Mouse (Mus musculus): ENCODE measurements around the gene Gm20388.
A peak's percentile ranks its signal among the peaks of the same experiment; 100 is the strongest.

Gene Gm20388

DNA sequence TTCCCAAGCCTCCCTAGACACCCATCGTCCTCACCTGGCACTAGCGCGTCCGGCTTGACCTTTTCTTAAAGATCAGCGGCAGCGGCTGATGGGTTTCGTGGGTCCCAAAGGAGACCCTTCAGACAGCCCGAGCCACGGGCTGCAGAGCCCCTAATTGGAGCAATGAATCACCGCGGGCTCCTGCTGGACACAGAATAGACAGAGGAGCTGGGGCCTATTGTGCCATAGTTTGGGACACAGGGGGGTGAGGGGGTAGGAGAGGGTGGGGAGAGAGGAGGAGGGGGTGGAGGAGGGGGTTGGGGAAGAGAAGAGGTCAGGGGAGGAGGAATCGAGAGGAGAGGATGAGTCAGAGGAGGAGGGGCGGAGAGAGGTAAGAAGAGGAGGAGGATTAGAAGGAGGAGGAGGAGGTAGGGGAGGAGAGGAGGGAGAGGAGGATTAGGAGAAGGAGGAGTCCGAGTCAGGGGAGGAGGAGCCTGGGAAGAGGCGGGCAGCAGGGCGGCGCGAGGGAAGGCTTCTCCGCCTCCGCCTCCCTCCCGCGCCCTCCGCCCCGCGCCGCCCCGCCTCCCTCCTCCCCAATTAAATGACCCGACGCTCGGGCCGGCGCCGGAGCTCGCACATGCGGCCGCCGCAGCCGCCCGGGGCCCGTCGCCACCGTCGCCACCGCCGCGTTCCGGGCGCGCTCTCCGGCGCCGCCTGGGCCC lies 317.4 kb downstream of the Gm20388 start, which contains the start of gene Gse1:
Gene Gse1 (plus strand): TSS at position 566 of the 701 bp plus-strand sequence.
- peak; percentile 69 to 84 for DNase-seq (ENCODE audit: low spot score in 2 of 2)

DNA sequence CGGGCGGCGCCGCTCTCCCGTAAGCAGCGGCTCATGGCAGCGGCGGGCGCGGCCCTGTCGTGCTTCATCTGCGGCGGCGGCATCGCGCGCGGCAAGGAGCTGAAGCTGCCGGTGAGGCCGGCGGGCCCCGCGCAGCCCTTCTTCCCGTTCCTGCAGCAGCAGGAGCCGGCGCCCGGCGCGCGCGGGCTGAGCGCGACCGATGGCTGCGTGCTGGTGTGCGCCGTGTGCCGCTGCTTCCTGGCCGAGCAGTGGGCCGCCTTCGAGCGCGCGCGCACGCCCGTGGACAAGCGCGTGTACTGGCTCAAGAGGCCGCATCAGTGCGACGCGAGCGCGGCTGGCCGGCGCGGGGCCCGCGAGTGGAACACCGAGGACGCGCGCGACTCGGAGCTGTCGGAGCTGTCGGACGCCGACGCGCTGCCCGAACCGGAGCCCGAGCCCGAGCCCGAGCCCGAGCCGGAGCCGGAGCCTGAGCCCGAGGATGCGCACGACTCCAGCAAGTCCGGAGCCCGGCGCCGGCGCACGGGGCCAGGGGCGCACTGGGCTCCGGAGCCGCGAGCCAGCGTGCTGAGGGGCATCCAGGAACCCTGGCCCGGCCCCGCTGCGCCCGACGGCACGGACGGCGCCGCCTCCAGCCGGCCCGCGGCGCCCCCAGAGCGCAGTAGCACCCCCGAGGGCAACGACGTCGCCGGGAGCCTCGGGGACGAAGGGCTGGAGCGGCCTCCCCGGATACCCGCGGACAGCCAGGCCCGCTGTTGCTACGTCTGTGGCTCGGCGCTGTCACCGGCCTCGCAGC lies 318.3 kb downstream of the Gm20388 start:
- DNase-seq (ENCODE audit: low spot score in 2 of 2), result no peak

DNA sequence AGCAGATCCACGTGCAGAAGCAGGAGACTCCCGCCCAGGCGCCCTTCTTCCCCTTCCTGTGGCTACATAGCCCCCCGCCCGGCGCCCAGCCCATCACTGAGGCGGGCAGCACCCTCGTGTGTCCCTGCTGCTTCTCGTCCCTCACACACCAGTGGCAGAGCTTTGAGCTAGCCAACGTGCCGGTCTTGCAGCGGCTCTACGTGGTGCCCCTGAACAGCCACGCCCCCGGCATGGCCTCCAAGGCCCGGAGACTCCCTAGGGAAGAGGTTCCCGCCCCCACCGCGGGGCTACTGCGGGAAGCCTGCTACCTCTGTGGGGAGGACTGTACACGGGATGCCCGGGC lies 318.9 kb downstream of the Gm20388 start:
- DNase-seq (ENCODE audit: low spot score in 2 of 2), result no peak

DNA sequence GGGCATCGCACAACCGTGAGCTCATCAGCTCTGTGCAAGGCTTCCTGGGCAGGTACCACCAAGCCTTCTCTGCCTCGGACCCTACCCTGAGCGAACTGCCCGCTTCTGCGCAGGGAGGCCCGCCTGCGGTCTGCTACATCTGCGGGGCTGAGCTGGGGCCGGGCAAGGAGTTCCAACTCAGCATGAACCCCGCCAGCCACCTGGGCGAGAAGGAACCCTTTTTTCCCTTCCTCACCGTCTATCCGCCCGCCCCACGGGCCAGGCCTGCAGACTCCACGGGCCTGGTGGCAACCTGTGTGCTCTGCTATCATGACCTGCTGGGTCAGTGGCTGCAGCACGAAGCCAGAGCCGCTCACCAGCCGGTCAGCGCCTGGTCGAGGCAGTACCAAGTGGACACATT lies 319.4 kb downstream of the Gm20388 start:
- no peak for DNase-seq (ENCODE audit: low spot score in 2 of 2)

DNA sequence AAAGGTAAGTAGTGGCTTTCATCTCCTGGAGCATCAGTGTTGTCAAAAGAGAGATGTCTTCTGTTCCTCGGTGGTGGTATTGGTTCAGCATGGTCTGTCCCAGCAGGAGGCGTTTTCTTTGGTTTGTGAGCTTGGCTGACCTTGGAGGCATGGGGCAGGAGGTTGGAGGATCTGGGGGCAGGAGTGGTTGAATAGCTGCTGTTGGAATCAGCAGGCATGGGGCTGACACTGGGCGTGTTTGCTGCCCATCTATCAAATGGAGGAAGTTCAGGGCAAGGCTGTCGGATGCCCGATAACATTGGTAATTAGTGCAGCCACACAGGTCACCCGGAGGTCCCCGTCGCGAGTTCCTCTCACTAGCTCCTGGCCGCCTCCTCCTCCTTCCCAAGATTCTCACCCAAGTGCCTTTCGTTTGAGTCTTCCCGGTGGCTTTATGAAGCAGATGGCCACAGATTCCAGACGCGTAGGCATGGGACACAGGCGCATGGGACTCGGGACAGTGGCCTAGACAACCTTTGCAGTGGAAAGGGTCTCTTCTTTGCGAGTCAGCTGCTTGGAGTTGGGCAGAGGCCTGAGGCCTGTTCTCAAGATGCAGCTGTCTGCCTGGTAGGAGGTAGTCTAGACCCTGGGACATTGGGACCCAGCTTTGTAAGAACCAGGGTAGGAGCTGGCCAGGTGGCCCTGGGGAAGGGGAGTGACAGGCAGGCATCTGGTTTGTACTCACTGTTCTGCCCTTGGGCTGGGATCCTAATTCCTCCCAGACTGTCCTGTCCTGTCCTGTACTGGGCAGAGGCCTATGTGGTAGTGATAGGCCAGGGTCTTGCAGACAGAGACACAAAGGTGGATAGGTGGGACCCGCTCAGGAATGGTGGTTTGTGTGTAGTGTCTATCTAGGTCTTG lies 320.3 kb downstream of the Gm20388 start:
- DNase-seq (ENCODE audit: low spot score in 2 of 2), result no peak

DNA sequence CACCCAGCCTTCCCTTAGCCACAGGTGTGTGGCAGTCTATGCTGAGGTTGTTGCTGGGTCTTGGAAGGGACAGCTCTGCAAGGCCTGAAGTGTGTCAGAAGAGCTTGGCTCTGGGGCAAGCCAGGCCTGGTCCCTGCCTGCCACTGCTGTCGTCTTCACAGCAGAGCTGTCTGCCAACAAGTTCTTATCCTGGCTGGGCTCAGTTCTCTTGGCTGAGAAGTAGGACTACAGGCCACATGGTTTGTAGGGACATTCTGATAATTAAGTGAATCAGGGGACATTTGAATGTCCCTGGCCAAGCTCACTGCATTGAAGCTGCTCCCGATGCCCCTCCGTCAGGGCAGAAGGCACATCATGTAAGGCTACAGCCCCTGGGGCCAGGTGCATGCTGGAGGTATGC lies 321.2 kb downstream of the Gm20388 start:
- DNase-seq (ENCODE audit: low spot score in 2 of 2), result peak; percentile 73 to 79

DNA sequence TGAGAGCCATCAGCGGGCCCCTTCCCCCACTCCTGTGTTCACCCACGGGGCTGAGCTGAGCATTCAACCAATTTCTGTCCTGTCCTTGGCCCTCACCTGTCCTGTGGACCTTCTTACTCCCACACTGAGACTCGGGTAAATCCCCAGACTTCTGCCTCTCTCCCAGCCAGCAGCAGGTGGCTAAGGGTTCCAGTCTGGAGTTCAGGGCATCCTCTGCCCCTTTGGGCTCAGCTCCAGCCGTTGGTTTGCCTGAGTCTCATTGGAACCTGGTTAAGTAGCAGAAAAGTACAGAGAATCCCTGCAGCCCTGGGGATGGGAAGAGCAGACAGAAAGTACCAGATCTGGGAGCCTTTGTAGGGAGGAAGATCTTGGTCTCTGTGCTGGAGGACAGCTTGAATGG lies 321.8 kb downstream of the Gm20388 start:
- DNase-seq (ENCODE audit: low spot score in 2 of 2), result no peak

DNA sequence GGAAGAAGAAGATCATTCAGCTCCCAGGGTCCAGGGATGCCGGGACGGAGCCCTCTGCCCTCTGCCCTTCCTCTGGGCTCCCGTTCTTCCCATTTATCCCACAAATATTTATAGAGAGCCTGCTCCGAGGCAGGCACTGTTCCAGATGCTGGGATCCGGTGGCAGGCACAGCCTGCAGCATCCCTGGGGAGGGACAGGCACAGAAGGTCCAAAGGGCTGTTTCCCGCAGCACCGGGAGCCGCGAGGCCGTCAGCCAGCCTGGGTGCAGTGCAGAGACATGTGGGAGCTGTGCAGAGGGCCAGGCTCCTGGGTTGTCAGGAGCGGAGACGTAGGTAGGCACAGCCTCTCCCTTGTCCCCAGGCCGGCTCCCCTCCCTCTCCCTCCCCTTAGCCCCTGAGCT lies 322.3 kb downstream of the Gm20388 start:
- no peak for DNase-seq (ENCODE audit: low spot score in 2 of 2)

DNA sequence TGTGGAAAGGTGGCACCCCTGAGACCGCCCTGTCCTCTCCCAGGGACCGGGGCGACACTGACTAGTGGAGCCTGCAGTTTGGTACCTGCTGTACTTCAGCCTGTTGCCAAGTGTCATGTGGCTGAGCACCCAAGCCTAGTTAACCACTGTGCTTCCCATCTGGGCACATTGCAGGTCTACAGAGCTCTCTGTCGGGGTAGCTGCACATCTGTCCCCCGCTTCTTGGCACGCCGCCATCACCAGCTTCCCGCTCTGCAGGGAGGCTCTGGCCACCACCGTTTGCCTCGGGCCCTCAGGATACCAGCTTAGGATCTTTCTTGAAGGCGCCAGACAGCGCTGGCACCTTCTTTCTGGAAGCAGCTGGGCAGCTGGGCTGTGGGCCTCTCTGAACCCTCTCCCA lies 323.8 kb downstream of the Gm20388 start:
- no peak for DNase-seq (ENCODE audit: low spot score in 2 of 2)

DNA sequence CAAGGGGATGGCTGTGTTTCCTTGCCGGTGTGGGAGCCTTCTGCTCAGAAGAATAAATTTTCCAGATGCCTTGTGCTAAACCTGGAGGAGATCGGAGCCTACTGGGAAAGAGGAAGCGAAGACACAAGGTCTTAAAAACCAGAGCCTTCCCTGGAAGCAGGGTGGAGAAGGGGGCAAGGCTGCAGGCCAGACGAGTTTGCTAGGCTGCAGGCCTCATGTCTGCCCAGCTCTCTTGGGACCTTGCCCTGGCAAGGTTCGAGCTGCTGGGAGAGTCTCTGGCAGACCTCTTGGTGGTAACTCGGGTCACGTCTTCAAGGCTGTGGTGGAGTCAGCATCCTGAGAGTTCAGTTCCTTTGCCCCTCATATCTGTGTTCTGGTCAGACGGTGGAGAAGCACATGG lies 324.2 kb downstream of the Gm20388 start:
- no peak for DNase-seq (ENCODE audit: low spot score in 2 of 2)

DNA sequence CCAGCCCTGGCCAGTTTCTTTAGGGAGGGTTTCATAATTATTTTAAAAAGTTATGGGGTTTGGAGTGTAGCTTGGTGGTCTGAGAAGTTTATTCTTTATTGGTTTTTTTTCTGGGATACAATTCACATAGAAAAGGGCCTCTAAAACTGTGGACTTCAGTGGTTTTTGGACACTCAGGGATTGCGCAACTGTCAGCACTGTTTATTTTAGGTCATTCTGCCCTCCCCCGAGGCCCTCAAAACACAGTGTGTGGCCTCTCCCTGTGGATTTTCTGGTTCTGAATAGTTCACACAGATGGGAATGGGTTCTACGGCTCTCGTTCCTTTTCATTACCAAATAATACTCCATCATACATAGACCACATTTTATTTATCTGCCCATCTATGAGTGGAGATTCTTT lies 332.6 kb downstream of the Gm20388 start:
- no peak for DNase-seq (ENCODE audit: low spot score in 2 of 2)

DNA sequence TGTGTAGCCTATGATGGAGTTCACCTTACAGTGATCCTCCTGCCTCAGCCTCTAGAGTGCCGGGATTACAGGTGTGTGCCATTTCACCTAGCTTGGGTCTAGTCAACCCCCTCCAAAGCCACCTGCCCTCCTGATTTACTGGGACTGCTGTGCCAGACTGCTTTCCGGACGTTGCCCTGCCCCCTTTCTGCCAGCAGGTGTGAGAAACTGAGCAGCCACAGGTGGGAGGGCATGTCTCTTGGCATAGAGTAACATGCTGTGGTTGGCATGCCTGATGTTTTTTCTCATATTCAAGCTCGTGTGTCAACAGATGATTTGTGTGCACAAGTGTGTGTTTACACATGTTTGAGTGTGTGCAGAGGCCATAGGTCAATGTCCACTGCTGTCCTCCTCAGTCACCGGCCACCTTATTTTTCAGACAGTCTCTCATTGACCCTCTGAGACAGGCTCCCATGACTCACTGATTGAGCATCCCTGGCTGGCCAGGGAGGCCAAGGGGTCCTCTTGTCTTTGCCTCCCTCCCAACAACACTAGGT lies 333.3 kb downstream of the Gm20388 start:
- DNase-seq (ENCODE audit: low spot score in 2 of 2), result no peak

DNA sequence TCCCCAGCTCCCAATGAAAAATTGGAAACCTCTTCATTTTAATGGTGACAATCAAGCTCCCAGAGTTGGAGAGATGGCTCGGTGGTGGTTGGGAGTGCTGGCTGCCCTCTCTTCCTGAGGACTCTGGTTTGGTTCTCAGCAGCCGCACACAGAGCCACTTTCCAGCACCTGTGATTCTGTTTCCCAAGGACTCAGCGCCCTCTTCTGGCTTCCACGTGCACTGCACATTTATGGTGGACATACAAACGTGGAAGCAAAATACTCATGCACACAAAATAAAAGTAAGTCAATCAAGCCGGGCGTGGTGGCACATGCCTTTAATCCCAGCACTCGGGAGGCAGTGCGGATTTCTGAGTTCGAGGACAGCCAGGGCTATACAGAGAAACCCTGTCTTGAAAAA lies 333.9 kb downstream of the Gm20388 start:
- no peak for DNase-seq (ENCODE audit: low spot score in 2 of 2)

DNA sequence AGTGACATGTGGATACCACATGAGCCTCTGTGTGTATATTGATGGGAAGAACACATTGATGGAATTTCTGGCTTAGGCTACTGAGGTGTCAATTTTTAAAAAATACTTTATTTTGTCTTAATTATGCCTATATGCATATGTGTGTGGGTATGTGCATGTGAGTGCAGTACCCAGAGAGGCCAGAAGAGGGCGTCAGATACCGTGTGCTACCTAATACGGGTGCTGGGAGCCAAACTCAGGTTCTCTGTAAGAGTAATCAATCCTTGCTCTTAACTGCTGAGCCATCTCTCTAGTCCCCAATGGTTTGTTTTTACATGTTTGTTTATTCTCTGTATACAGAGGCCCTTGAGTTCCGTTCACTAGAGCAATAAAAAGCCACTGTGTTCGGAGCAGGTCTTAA lies 337.0 kb downstream of the Gm20388 start:
- DNase-seq (ENCODE audit: low spot score in 2 of 2), result no peak

DNA sequence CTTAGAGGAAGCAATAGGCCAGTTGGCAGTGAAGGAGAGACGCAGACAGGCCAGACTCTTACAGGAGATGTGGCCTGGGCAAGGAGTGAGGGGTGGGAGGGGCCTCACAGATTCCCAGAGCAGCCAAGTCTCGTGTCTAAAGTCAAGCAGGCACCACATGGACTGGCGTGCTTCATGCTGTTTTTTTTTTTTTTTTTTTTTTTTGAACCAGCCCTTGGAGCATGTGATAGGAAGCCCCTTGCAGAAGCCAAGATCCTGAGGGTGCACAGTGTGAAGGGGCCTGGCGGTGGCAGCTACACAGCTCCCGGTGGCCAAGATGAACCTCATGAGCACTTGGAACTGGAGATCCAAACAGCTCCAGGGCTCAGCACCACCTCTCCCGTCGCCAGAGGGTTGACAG lies 337.4 kb downstream of the Gm20388 start:
- no peak for DNase-seq (ENCODE audit: low spot score in 2 of 2)

DNA sequence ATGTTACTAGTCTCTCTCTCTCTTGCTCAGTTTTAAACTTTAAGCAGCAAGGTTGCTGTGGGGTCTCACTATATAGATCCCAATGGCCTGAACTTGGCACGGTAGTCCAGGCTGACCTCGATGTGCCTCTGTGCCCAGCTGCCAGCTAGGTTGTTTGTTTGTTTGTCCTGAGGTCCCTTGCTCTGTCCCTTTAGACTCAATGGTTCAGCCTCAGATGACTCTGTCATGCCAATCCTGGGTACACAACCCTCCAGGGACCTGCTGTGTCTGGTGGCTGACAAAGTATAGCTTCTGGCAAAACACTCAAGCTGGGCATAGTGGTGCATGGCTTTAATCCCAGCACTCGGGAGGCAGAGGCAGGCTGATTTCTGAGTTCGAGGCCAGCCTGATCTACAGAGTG lies 337.8 kb downstream of the Gm20388 start:
- no peak for DNase-seq (ENCODE audit: low spot score in 2 of 2)

DNA sequence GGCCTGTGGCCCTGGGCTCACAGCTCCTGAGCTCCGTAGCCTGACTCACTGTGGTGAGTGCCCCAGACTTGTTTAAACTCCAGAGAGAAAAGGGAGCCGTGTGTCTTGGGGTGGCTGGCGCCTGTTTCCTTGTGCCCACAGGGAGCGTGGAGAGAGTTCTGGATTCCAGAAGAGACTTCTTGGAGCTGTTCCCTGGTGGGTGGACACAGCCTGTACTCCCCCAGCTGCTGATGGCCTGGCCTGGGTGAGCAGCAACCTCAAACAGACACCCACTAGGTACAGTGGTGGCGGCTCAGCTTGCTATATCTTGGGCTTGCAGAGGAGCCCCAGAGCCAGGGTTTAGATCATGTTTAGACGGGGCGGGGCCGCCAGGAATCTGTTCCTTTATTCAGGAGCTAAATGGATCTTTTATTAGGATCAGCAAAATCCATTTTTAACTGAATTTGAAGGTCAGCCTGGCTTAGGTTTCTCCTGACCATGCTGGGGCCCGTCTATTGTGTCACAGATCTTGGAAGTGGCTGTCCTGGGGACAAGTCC lies 339.2 kb downstream of the Gm20388 start:
- DNase-seq (ENCODE audit: low spot score in 2 of 2), result no peak

DNA sequence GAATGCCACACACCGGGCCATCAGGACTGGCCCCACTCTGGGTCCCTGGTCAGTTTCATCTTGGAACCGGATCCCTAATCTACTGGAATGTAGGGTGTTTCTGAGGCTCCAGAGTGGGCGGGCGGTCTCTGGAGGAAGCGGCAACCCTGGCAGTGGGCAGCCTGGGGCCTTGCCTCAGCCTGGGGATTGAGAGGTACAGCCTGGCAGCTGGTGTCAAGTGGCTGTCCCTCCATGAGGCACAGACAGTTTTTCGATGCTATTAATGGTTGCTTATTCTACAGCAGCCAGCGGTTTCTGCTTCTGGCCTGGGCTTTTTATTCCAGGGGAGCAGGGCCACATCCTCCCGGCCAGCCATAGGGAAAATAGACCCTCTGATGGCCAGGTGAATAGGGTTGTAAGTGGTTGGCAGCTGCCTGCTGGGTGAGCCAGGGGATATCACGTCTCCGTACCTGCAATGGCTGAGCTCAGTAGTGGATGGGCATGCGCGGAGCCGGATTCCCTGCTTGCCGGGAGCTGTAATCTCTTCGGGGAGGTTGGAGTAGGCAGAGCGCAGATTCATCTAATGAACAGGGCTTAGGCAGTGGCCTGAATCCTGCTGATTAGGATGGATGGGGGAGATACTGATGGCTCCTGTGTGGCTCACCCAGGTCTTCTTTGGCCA lies 340.2 kb downstream of the Gm20388 start:
- DNase-seq (ENCODE audit: low spot score in 2 of 2), result peak in 1 of 2 experiments; percentile 14

DNA sequence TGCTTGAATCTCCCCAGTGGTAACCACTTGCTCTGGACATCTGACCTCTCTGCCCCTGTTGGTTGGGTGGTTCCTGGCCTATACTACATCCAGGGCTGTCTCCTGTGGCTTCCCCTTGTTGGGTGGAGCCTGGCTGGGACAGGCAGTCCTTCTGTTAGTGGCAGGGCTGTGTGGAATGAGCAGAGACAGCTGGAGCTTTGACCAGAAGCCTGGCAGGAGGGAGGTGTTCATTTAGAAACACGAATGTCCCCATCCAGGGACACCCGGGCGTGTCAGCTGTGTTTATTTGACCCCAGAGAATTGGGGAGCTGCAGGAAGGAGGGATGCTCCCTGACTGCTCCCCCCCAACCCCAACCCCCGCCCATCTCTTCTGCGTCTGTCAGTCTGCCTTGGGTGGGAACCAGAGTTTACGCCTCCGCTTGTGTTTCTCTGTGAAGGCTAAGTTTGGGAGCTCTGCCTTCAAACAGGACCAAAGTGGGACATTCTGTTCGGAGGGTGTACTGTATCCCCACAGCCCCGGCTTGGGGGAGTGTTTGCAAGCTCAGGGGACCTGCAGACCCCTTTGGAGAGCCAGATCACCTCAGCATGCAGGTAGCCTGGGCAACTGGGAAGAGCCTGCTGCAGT lies 340.9 kb downstream of the Gm20388 start:
- DNase-seq (ENCODE audit: low spot score in 2 of 2), result peak; percentile 70 to 72

DNA sequence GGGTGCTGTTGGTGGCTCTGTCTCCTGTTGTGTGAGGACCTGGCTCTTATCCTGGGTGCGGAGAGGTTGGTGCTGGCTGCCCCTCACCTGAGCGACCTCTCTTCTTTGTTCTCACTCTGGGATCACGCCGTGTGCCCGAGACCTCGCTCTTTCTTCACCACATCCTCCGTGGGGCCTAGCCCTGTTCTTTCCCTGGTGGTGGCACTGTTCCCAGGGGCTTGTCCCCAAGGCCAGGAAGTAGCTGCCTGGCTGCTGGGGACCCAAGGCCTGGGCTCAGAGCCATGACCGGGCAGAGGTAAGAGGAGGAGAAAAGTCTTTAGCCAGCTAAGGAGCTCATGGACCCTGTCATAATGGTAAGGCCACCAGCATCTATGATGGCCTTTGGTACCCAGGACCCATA lies 343.0 kb downstream of the Gm20388 start:
- no peak for DNase-seq (ENCODE audit: low spot score in 2 of 2)

Measured in heart, adult 9 months (tissue).